Mouse (Mus musculus) lung, adult 2 months (tissue): Measurements from ENCODE around the gene Itm2b.

Source experiments
- CTCF ChIP-seq: fragments of 200-500 bp; IDR thresholded peaks from 2 replicates; pipeline ENCODE4 v1.5.1; 2011; ENCODE audit warnings: mild to moderate bottlenecking, low read length, control low read depth; ENCODE audit not compliant: insufficient read depth
- POLR2A ChIP-seq: fragments of 200-500 bp; IDR thresholded peaks from 2 replicates; pipeline ENCODE4 v1.6.1; 2011; ENCODE audit warnings: low read depth, mild to moderate bottlenecking, control low read depth, low read length, borderline replicate concordance; ENCODE audit errors: extremely low read depth

DNA sequence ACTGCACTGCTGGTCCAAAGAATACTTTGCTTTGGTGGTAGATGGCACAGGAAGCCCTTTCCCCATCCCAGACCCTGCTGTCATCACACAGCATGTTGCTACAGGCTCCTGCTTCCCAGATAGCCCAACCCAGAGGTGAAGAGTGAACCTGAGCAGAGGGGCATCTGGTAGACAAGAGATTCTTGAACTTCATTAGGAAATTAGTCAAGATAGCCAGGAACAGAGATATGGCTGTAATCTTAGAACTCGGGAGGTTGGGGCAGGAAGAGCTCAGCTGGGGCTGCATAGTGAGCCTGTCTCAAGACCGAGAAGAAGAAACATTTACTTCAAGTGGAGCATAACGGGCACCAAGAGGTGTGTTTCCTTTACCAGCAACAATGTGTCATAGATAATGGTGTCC, 16.3 kb upstream of the Itm2b start:
- TF ChIP-seq CTCF (no peak), POLR2A (no peak)
